Mouse (Mus musculus): ENCODE data around the gene St3gal3. TPM values are rescaled to one million over a fixed set of nuclear protein-coding genes. Genes with fewer than 3 reads are reported as not detected.

The St3gal3 gene
- total and polyA plus RNA-seq, 3 experiments, result 16.4 to 23.3 TPM; not detected in 1

DNA sequence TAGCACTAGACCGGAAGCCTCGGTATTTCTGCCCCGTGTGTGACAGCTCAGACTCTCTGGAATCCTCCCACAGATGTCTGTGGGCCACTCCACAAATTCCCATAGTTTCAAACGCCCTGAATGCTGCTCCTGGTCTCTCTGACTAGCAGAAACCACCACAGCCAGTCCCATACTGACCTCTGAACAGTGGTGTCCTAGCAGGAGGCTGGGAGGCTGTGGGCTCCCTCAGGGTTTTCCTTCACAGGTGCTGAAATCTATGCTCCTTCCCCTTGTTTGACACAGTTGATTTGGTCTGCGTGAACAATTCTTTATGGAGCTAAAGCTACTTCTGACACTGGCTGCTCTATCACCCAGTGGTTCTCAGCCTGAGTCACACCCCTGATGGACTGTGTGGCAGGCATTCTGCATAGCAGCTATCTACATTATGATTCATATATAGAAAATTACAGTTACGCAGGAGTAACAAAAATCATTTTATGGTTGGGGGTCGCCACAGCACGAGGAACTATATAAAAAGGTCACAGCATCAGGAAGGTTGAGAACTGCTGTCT is 31.4 kb downstream of the St3gal3 start:
- Histone ChIP-seq H3K79me2 (ENCODE audit: control insufficient read depth, insufficient read depth, low read length, poor library complexity) (no peaks in the 10 kb centered on the region), H3K9ac (ENCODE audit: control insufficient read depth, low read depth, low read length, poor library complexity, severe bottlenecking) (no peak overlapping the region), H3K4me1 (ENCODE audit: control insufficient read depth in 1 of 2, insufficient read depth in 2 of 2, low read length in 2 of 2) (peaks cover 29 to 30% of the 10 kb centered on the region in 2 experiments), H3K27me3 (ENCODE audit: control insufficient read depth in 1 of 2, insufficient read depth in 2 of 2, low read length in 2 of 2) (no peaks in the 10 kb centered on the region), H3K9me3 (replicated peaks; ENCODE audit: insufficient read depth, low read length) (no peaks in the 10 kb centered on the region), H3K36me3 (ENCODE audit: control insufficient read depth in 1 of 2, insufficient read depth in 2 of 2, low read length in 2 of 2) (peaks cover 0 to 31% of the 10 kb centered on the region in 2 experiments; a peak in 2 of 4 replicates), H3K27ac (ENCODE audit: control insufficient read depth, low read depth, low read length) (no peak overlapping the region), H3K4me3 (ENCODE audit: control insufficient read depth in 1 of 2, insufficient read depth in 1 of 2, low read depth in 2 of 2, low read length in 2 of 2) (no peak overlapping the region)
- DNase-seq (ENCODE audit: low read depth, low spot score), result no peak
- TF ChIP-seq MAFK (IDR thresholded peaks at IDR 0.05; ENCODE audit: borderline replicate concordance, low read depth, low read length), result no peak
- no peak for TF ChIP-seq RCOR1 (IDR thresholded peaks at IDR 0.05; ENCODE audit: low read depth, low read length)
- TF ChIP-seq BHLHE40 (IDR thresholded peaks at IDR 0.05; ENCODE audit: borderline replicate concordance, low read depth, low read length), result no peak
- TF ChIP-seq HCFC1 (IDR thresholded peaks at IDR 0.05; ENCODE audit: low read depth, low read length), result no peak
- no peak for TF ChIP-seq USF2 (IDR thresholded peaks at IDR 0.05; ENCODE audit: borderline replicate concordance in 1 of 2, insufficient read depth in 1 of 2, low read depth in 1 of 2, low read length in 2 of 2)
- TF ChIP-seq POLR2AphosphoS5 (IDR thresholded peaks at IDR 0.05; ENCODE audit: borderline replicate concordance, low read depth, low read length), result no peak
- TF ChIP-seq E2F4 (IDR thresholded peaks at IDR 0.05; ENCODE audit: borderline replicate concordance, low read depth, low read length), result no peak
- no peak for TF ChIP-seq MEF2A (IDR thresholded peaks at IDR 0.05; ENCODE audit: extremely low read depth, insufficient replicate concordance, low read depth, low read length, poor library complexity, severe bottlenecking)
- TF ChIP-seq GATA1 (IDR thresholded peaks at IDR 0.05; ENCODE audit: low read depth, low read length), result no peak
- TF ChIP-seq JUND (IDR thresholded peaks at IDR 0.05; ENCODE audit: low read depth, low read length), result no peak
- no peak for TF ChIP-seq NELFE (IDR thresholded peaks at IDR 0.05; ENCODE audit: low read depth, low read length)
- no peak for TF ChIP-seq TCF12 (IDR thresholded peaks at IDR 0.05; ENCODE audit: low read depth, low read length)
- no peak for TF ChIP-seq SMC3 (IDR thresholded peaks at IDR 0.05; ENCODE audit: low read depth, low read length)
- TF ChIP-seq CHD2 (IDR thresholded peaks at IDR 0.05; ENCODE audit: low read length), result no peak
- no peak for TF ChIP-seq GABPA (IDR thresholded peaks at IDR 0.05; ENCODE audit: low read depth, low read length)
- TF ChIP-seq MYC (IDR thresholded peaks at IDR 0.05; ENCODE audit: low read depth, low read length), result no peak
- TF ChIP-seq ZKSCAN1 (IDR thresholded peaks at IDR 0.05; ENCODE audit: low read depth, low read length), result no peak
- no peak for TF ChIP-seq ETS1 (IDR thresholded peaks at IDR 0.05; ENCODE audit: low read depth, low read length)
- no peak for TF ChIP-seq ZNF384 (IDR thresholded peaks at IDR 0.05; ENCODE audit: low read depth, low read length)
- TF ChIP-seq TAL1 (IDR thresholded peaks at IDR 0.05; ENCODE audit: low read length), result no peak
